In the genomic region with DNA sequence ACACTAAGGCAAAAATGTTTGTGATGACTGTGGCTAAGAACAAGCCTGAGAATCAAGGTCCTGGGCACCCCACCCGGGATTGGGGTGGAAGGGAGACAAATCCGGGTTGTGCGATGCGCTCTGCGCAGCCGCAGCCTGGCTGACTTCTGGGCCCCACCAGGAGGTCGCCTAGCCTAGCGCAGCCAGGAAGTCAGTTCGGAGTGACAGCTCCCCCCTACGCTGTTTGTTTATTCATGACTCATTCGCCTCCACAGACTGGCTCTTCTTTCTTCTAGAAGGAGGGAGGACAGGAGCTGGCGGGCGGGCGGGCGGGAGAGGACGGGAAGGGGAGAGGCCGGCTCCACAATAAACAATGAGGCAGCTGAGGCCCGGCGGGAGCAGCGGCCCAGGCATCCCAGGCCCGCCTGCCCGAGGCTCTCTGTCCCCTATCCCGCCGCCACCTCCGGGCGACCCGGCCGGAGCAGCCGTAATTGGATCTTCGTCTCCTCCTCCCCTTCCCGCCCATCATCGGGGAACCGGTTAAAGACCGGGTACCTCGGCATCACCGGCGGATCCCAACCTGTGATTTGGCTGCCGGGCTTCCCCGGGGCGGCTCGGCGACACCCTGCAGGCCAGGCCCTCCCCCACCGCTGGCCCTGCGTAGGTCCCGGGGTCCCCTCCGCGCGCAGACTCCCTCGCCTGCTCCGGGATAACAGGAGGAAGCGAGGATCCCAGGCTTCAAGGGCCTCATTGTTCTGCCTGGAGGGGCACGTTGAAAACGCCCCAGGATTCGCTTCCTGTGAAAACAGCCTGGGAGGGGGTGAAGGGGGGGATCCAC, we compare ENCODE assay signal across 8 mouse cellular contexts.
DNase-seq lines count a peak whose midpoint lies in the region; ATAC-seq and TF ChIP-seq lines count a peak whose summit lies in the region.

No protein-coding gene starts in this region.

- DNase-seq in NIH3T3 (ENCODE audit: low read depth): peak; percentile 90
- DNase-seq in cerebellum, postnatal 25 days: peak; percentile 95
- DNase-seq in gastrocnemius, adult 2 months: peak; percentile 85
- DNase-seq in hindbrain, postnatal 0 days (ENCODE audit: low spot score): peak; percentile 95
- DNase-seq in left cerebral cortex, adult 18-20 months (ENCODE audit: low spot score in 2 of 2): peak; percentile 71 to 81
- peak; percentile 89 to 94 for DNase-seq in lung, postnatal 4 days
- peak; percentile 37 for DNase-seq in retina, postnatal 7 days (ENCODE audit: low read depth, low spot score)
- peak; percentile 78 to 83 for DNase-seq in urinary bladder, adult 18-20 months (ENCODE audit: low spot score in 2 of 2)

- no peaks in the 10 kb centered on the region for H3K27me3 ChIP-seq in hindbrain, postnatal 0 days (ENCODE audit: insufficient read depth, low read length)

- H3K4me2 ChIP-seq in hindbrain, postnatal 0 days (ENCODE audit: low read depth, low read length): peak overlapping the region; percentile 86

- peak overlapping the region; percentile 82 for H3K9ac ChIP-seq in hindbrain, postnatal 0 days (replicated peaks; ENCODE audit: low read length)

- 1% methylated on average over 40 of the region's 54 CpGs for WGBS in hindbrain, postnatal 0 days

- no peak for TF ChIP-seq CTCF in gastrocnemius, adult 2 months (IDR thresholded peaks at IDR 0.05)
- peak; percentile 22 for TF ChIP-seq CTCF in hindbrain, postnatal 0 days (IDR thresholded peaks at IDR 0.05; ENCODE audit: low read depth)

- H3K4me1 ChIP-seq in hindbrain, postnatal 0 days (ENCODE audit: insufficient read depth, low read length): peaks cover 11% of the 10 kb centered on the region

- no peaks in the 10 kb centered on the region for H3K9me3 ChIP-seq in hindbrain, postnatal 0 days (ENCODE audit: low read length)

- ATAC-seq in hindbrain, postnatal 0 days: peak; percentile 94

- H3K27ac ChIP-seq in gastrocnemius, adult 2 months: peak overlapping the region; percentile 97
- peak overlapping the region; percentile 100 for H3K27ac ChIP-seq in hindbrain, postnatal 0 days

- no peaks in the 10 kb centered on the region for H3K36me3 ChIP-seq in hindbrain, postnatal 0 days (ENCODE audit: insufficient read depth, low read length)

- peak overlapping the region; percentile 83 for H3K4me3 ChIP-seq in gastrocnemius, adult 2 months
- peak overlapping the region; percentile 42 for H3K4me3 ChIP-seq in hindbrain, postnatal 0 days (ENCODE audit: low read length)

- intact Hi-C loops in gastrocnemius, adult 2 months (cut with DNase I): no loop called here

Comparison
In these comparisons a context has a peak if more than half of its experiments do, and no peak if none do; other contexts are left out.
1. Peak in every context shown above with its lines: DNase-seq, ATAC-seq, H3K4me3 ChIP-seq and H3K27ac ChIP-seq.
2. DNase-seq: peak in every context shown above with its lines; median percentile 95 in cerebellum, postnatal 25 days; 95 in hindbrain, postnatal 0 days; 92 in lung, postnatal 4 days; 90 in NIH3T3; 85 in gastrocnemius, adult 2 months; 80 in urinary bladder, adult 18-20 months; 76 in left cerebral cortex, adult 18-20 months; 37 in retina, postnatal 7 days.